Mouse (Mus musculus): ENCODE results near the gene Ephx1.
"Not testable (repeated sequence)": the region's sequence is repeated elsewhere in the genome, so short reads cannot be mapped to it uniquely, and the experiment has no call there.

The Ephx1 gene

DNA sequence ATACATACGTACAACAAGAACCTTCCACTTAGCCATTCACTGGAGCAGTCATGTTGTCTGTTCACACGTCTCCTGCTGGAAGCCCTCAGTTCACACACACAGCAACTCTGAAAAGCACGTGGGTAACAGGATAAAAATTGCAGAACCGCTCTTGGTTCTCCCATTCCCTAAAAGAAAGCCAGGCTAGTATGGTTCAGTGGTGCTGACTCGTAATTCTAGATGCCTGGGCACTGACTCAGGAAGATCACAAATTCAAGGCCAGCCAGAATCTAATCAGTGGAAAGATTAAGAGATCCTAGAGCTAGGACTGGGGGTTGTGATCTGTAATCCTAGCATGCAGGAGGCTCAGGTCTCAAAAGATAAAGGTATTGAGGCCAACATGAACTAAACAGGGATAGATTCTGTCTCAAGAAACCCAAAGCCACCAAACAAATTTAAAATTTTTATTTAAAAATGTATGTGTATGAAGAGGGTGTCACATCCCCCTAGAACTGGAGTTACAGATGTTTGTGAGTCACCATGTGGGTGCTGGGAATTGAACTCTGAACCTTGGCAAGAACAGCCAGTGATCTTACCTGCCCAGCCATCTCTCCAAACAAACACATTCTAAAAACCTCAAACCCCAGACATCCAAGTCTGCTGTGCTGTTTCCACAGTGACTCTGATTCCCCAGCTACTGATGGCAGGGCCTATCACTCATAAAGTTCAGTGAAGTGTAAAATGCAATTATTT, at the start of gene Ephx1:
Gene Ephx1 (minus strand): TSS at position 149 of the 732 bp plus-strand sequence.
- DNase-seq, result no peak

DNA sequence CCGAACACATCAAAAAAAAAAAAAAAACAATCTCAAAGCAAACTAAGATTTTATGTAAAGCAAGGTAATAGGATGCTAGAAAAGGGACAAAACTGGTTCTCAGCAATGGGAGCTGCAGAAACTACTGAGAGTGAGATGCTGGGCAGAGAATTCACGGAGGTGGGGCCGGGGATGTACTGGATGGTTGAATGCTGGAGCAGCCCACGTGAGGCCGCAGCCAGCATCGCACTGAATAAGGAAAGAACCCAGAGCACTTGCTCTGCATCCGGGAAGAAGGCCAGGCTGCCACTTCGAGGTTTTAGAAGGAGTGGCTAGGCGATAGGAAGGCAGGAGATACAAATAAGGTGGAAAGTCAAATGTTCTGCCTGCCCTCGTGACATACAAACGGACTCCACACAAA, 49.0 kb upstream of the Ephx1 start:
- no peak for DNase-seq

DNA sequence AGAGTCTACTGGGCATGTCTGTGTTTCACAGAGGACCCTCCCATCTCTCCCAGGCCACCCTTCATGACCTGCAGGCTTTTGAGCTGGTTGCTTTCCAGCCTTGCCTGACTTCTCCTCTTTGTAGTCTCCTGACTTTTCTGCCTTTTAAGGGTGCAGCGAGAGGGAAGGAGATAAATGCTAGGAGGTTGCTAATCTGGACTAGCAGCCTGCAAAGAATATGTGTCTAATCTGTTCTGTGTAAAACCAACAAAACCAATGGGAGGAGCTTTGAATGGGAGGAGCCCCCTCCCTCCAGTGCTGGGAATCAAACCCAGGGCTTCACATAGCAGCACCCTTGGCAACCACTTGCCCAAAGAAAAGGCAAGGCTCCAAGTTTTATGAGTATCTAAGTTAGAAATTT, 47.6 kb upstream of the Ephx1 start:
- no peak for DNase-seq

DNA sequence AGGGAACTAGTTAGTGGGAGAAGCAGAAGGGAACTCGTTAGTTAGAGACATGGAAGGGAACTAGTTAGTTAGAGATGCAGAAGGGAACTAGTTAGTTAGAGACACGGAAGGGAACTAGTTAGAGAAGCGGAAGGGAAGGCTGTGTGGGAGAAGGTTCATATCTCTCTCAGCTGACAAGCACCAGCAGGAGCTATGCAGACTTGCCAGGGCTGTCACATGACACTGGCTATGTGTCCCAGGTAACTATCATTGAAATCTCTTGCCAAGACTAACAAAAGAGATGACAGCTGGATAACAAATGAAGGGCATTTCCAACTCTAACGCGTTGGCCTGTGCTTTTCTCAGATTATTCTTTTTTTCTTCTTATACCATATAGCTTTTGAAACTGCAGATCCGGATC, 43.9 kb upstream of the Ephx1 start:
- DNase-seq, result no peak

DNA sequence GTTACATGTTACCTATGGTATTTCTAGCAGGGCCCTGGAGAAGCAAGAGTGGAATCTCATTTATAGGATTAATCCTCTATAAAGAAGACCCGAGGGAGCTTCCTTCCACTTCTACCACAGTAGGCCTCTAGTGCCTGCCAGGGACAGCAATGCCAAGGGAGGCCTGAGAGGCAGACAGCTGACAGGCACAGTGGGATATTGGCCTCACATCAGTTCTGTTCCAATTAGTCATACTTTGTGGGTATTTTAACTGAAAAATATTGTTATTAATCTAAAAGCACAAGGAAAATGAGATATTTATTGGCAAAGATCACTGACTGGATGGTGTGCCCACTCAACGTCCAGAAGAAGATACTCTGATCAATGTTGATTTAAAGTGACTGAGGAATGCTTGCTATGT, 43.3 kb upstream of the Ephx1 start:
- DNase-seq, result no peak

DNA sequence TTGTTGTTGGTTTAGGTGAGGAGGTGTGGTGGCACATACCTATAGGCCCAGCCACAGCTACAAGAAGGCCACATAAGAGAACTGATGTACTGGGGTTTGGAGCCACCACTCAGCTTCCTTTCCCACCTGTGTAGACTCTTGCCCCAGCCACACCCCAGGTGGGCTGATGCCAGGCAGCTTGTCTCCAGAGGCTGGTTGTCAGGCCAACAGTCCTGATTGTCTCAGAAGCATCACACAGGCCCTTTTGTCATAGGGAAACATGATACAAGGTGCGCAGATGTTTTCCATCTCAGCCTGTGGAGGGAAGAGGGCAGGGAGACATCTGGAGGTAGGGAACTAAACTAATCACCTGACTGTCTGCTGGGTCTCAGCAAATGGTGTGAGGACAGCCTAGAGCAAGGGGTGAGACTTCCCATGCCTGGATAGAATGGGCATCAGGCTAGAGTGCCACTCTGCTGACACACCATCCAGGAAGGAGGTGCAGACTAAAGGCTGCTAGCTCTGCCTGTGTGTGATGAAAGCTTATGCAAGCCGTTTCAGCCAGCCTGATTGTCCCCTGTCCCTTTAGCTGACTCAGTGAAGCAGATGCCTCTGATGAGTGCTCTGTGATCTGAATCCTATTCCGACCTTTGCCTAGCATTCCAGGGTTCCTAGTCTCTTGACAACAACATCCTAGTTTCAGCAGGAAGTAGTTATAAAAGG, 41.2 kb upstream of the Ephx1 start:
- DNase-seq, result no peak

DNA sequence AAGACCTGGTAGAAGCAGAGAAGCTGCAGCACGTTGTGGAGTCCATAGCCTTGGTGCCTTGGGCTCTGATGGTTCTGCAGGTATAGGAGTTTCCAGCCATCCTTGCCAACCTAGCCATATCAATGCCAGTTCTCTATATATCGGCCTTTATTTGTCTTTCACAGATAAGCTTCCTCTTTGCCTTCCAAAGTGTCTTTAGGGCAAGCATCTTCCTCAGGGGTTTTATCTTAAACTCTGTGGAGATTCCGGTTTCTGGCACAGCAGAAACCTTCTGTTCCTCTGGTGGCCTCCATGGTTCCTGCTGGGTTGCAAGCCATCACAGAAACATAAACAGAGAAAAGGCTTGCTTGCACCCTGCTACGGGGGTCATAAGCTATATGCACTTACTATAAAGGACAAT, 32.2 kb upstream of the Ephx1 start:
- DNase-seq, result no peak

DNA sequence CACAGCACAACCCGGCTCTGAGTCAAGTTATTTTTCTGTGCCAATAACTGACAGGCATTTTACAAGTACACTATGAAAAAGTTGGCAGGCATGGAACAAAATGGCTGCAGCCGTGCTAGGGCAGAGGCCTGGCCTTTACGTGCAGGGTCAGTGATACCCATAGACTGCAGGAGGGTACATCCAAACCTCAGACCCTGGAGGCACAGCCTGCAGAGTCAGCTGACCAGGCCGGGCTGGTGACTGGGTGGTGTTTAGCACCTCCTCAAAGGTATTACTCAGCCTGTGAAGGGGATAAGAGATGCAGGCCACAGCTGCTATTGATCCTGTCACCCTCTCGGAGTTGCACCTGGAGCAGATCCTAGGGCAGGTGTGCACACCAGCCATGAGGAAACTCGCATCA, 30.2 kb upstream of the Ephx1 start, which contains the start of gene 9130409I23Rik:
Gene 9130409I23Rik (plus strand): TSS at position 301 of the 400 bp plus-strand sequence.
- DNase-seq, result no peak

DNA sequence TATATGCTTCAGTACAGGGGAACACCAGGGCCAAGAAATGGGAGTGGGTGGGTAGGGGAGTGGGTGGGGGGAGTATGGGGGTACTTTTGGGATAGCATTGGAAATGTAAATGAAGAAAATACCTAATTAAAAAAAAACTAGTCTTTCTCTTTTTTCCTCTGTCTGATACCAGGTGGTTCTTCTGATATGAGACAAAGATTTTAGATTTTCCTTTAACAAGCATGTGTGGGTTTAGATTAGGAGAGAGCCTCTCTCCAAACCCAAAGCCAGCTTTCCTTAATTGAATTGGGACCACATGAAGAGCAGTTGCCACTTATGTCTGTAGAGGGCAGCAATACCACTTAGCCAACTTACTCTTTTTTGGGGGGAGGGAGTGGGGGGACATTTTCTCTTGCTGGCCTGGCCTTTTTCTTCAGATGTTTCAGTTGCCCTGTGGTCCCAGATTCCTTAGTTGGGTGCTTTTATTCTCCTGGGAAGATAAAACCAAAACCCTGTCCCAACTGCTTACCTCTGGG, 28.7 kb upstream of the Ephx1 start:
- no peak for DNase-seq

DNA sequence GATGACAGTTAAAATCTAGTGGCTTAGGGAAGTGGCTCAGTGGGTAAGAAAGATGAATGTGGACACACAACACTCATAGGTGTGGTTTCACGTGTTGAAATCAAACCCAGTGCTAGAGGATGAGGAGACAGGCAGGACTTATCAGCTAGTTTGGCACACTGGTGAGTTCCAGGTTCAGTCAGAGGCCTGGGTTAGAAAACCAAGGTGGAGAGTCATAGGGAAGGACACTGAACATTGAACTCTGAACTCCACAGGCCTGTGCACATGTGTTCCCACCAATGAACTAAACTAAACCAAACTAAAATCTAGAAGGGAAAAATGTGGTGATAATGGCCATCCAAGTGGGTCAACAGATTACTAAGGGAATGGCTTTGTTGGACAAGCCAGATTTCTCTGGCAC, 26.8 kb upstream of the Ephx1 start:
- DNase-seq, result no peak

DNA sequence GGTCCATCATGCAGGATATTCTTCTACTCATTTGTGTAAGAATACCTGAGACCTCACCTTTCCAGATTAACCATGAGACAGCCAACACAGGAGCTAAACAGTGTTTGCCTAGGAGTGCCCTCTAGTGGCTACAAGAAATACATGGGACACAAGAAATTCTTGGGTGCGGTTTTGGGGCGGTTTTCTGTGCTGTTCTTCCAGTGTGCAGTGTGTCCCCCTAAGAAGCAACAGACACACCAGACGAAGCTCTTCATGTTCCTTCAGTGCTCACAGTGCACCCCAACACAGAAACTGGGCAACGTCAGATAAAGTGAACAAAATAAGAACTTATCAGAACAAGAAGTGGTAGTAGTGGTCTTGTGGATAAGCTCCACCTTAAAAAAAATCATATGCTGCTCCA, 18.9 kb upstream of the Ephx1 start:
- peak; percentile 35 for DNase-seq

DNA sequence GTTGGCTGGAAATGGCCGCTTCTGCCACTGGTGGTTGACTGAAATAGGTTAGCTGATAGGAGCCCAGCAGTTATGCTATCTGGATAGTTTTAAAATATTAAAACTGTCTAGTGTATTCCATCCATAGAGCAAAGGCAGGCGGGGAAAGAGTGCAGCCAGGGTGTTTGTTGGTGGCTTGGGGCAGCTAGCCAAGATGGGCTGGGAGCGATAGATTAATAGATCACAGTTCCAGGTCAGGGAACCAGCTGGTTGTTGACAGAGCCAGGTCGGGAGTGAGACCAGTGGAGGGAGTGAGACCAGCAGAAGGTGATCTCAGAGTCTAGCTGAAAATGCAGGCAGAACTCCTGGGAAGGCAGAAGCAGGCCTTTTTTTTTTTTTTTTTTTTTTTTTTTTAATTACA, 16.9 kb upstream of the Ephx1 start:
- no peak for DNase-seq

DNA sequence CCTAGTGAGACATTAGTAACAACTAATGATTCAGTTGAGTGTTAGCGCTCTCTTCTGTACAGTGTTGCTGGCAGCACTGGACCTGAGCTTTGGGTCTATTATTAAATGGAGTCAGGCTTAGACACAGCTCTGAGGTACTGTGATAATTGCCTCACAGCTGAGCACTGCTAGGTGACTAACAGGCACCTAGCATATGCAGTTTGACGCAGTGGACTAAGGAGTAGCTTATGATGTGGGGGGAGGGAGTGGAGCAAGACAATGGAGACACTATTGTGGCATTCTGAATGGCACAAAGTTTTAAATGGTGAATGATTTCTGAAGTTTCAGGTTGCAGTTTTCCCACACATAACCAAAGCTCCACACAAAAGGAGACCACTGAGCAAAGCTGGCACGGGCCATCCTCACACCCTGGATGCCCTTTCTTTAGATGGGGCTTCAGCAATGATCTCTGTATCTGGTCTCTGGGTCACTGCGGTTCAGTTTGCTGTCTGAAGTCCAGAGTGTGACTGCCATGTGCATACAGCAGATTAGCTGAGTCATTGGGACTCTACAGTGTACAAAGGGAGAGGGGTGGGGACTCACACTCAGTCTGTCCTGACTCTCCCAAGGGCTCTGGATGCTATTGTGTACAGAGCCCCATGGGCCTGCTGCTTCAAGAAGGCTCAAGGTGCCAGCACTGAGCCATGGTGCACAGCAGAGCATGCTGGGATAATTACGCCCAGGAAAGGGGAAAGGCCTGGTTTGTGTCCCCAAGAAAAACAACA, 14.5 kb upstream of the Ephx1 start:
- not testable (repeated sequence) for DNase-seq

DNA sequence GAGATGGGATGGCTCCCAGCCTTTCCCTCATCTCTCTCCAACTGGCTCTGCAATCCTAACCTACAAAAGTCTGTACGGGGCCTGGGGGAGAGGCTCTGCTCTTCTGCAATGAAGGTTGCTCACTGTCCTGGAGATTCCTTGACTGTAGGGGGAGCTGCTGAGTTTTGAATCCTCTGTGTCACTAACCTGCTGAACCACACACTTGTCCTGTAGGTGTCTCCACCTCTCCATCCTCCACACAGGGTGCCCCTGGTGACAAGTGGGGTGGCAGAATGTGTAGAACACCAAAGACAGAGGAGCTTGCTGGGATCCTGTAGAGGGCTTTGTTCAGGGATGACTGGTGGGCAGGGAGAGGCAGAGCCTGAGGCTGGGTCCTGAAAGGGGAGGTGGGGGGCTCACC, 1.6 kb upstream of the Ephx1 start:
- DNase-seq, result peak; percentile 86

DNA sequence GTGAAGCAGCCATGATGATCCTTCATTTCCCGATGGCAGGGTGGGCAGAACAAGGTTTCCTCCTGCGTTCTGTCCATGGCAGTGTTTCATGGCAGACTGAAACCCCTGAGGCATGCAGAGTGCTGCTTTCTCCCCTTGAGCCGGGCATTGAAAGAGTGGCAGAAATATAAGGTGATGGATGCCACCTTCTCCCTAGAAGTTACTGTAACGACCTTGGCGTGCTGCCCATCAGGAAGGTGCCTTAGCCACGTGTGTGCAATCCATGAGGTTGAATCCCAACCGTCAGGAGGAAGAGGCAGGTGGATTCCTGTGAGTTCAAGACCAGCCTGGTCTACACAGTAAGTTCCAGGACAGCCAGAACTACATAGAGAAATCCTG, 773 bp upstream of the Ephx1 start:
- DNase-seq, result no peak

DNA sequence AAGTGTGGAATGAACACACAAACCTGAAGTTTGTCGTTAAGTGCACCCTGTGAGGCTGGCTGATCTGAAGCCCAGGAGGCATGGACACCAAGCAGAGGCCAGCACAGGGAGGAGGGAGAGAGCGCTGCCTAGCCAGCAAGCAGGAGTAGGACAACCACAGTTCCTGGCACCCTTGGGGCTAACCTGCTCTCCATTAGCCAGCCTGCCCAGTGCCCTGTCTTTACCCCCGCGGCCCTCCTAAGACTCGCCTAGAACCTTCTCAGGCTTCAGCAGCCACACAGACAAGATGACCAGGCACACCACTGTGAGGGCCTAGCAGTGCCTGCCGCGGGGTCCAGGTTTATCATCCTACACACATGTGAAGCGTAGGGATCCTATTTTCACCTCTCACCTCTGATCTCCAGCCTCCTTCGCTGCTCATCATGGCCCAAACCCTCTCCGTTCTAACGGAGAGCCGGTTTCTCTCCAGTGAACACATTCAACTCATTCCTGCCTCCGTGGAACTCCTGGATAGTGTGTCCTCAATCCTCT, 2.7 kb downstream of the Ephx1 start:
- DNase-seq, result no peak

DNA sequence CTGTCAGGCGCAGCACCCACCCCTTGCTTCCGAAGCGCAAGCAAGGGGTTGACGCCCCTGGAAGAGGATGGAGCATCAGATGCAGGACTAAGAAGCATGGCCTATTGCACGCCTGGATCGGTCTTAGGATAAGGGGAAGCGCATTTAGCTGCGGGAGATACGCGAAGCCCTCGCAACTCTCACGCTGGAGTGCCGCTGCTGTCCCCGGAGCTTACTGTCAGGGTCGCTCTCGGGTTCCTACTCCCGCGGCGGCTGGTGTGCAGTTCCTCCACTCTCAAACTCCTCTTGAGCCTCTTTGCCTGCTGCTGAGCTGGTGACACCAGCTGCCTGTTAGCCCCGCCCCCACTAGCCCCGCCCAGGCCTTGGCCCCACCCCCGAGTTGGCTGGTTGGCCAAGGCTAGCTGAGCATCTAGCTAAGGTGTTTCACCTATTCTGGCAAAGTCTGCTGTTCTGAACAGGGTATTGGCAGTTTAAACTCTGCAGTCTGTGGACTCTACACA, 3.4 kb downstream of the Ephx1 start:
- peak; percentile 88 for DNase-seq

DNA sequence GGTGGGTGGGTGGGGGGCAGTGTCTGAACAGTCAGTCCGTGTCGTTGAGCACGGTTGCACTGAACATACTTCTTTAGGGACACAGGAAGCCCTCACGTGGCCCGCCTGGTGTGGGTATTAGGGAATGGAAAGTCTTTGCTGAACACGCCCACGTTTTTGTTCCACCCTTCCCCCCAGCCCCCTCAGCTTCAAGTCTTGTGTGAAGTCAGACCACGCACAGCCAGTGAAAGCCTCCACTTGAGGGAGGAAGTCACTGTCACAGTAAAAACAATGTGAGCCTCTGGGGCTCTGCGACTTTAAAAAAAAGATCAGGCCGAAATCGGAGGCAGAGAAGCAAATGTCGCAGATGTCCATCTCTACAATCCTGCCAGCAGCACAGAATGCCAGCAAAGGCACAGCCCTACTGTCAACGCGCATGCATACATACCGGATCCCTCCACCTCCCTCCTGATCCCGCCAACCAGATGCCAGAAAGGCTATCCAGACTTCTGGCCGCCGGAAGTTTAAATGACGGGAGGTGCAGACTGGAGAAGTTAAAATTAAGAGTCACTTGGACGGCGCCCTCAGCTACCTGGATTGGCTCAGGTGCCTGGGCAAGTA, 4.1 kb downstream of the Ephx1 start:
- DNase-seq, result peak; percentile 62

DNA sequence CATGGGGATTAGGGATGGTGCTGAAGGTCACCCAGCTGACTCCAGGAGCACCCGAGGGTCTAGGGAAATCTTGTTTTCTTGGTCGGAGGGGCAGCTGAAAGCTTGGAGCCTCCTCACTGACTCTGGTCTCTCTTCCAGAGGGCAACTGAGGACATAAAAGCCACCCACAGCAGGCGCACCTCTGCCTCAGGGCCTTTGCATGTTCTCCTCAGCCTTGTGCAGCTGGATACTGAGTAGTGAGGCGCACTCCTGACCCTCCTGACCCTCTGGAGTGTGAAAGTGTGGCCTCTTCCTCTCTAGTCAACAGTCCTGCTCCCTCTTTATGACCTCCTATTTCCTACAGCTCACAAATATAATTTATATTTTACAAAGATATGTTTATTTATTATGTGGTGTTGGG, 4.7 kb downstream of the Ephx1 start:
- DNase-seq, result no peak

DNA sequence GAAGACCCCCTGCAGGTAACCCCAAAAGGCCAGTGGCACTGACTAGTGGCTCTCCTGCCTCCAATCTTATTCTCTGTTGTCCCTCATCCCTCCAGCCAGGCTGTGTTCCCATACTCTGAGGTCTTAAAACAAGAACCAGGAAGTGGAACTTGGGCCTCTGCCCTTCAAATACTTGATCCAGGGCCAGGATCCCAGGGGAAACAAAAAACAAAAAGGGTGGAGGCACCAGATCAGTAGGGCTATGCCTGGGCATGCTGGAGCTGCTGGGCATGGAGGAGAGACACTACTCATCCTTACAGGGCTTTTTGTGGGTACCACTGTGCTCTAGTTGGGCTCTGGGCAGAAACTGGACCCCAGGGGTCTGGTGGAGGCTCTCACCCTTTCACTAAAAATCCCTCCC, 5.1 kb downstream of the Ephx1 start:
- no peak for DNase-seq

DNA sequence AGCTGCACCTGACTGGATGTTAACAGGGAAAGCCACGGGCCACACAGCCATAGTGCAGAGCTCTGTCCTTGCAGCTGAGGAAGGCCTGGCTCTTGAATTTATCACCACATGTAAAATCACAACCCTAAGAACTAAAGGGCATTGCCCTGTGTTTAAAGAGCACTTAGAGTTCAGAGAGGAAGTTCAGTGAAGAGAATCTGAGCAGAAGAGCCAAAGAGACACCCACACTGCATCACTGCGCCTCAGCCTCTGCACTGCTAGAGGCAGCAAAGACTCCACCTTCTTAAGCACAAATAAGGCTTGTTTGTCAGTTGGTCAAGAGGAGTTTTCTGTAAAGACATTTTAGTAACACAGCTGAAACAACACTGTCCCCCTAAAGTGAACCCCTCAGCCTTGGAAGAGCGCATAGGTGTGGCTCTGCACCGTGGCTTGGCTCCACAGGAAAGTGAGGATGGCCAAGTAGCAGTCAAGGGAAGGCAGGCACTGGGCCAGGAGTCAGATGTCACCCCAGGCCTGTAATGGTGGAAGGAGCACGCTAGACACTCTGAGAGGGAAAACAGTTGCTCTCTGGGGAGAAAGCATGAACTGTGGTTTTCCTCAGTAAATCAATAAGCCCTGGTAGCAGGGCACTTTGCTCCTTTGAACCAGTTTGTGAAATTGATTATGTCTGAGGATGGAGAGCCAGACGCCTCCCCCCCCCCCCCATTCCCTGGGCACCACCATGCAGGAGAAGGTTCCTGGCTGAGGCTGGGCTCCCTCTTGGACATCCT, 5.8 kb downstream of the Ephx1 start:
- DNase-seq, result no peak

DNA sequence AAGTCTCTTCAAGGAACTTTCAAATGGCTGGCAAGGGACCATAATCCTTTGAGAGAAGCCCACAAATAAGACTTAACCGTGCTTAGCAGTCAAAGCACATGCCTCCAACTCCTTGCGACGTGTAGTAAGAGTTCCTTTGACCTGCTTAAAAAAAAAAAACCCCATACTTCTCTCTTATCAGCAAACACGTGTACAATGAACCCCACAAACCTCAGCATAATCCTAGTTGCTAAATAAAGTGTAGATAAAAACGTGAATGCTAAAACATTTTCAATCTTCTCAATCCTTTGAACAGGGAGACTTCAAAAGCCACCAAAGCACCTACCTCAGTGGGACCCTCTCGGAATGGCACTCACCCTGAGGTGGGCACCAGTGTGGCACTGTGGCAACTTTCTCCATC, 7.3 kb downstream of the Ephx1 start:
- no peak for DNase-seq
